Mouse (Mus musculus) spleen, adult 2 months (tissue): ENCODE measurements at regions not wholly inside any gene's neighbourhood (a gene's known extent, or its start where the extent isn't known, plus 50 kb on each side); places are given as distances from the start of the nearest gene placed in this dataset.

Experiments
- CTCF ChIP-seq: fragments of 200-500 bp; IDR thresholded peaks from 2 replicates; pipeline ENCODE4 v1.5.1; 2011; ENCODE audit warnings: mild to moderate bottlenecking, inconsistent platforms; ENCODE audit not compliant: insufficient read depth, insufficient read length, insufficient replicate concordance; ENCODE audit errors: extremely low read depth
- POLR2A ChIP-seq: fragments of 200-500 bp; IDR thresholded peaks from 2 replicates; pipeline ENCODE4 v1.6.1; 2011; ENCODE audit warnings: low read depth, low read length, inconsistent platforms

DNA sequence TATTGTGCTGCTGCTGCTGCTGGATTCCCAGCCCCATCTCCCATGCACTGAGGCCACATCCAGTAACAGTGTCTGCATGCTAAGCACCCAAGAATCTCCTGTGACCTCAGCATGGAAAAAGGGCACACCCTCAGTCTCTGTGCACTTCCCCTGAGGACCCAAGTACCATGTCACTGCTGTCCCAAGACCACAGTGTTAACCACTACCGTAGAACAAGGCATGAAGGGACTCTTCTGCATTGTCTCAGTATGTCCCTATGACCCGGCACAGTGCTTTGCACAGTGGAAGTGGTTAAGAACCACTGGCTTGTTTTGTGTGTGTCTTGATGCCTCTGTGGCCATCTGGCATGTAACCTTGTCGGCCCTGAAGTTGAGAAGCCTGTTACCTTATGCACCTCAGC, 220.6 kb upstream of the Six2 start:
- TF ChIP-seq CTCF (no peak), POLR2A (no peak)
